ENCODE assay signal across 10 mouse cellular contexts in the genomic region with DNA sequence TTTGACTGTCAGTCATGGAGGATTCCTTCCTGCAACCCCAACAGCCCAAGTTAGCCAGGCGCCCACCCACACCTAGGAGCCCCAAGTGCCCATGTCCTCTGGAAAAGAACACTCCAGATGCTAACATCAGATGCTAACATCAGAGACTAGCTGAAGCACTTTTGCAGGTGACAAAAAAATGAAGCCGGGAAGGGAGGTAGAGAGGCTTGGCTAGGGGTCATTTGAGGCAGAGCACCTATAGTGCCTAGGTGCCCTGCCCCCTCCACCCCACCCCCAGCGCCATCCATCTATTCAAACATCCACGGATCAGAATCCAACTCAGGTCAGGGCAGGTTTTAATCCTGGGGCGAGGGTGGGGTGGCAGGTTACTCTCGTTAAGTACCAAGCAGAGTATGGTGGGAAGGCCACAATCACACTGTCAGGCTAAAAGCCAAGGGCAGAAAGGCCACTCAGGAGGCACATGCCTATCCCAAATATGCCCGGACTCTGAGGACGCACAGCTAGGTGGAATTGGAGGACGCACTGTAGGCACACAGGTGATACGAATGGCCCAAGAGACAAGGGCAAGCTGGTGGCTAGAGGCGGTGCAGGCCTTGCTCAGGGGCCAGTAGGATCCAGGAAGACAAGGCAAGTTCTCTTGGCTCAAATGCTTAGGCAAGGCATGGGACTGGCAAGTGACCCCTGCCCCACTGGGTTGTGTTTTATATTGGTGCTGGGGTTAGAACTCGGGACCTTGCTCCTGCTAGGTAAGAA. TPM values are rescaled to one million over a fixed set of nuclear protein-coding genes. Genes with fewer than 3 reads are reported as not detected.
DNase-seq lines count a peak whose midpoint lies in the region; ATAC-seq and TF ChIP-seq lines count a peak whose summit lies in the region.
"Had no signal": no experiment of that assay in that cellular context is flagged by ENCODE, and none has a peak within 500 bp of the region (broad histone marks: within the 10 kb centered on the region; RNA-seq: fewer than 3 reads in every experiment).

No protein-coding gene starts in this region.

- TF ChIP-seq CTCF in intestine, postnatal 0 days (IDR thresholded peaks at IDR 0.05; ENCODE audit: low read depth) = no peak

- WGBS in heart, embryonic 12.5 days = 87% methylated on average over 12 of the region's 12 CpGs
- WGBS in midbrain, embryonic 16.5 days = 83% methylated on average over 12 of the region's 12 CpGs
- 84% methylated on average over 12 of the region's 12 CpGs for WGBS in midbrain, embryonic 13.5 days
- WGBS in liver, embryonic 13.5 days (ENCODE audit: insufficient replicate concordance) = 81% methylated on average over 12 of the region's 12 CpGs
- WGBS in stomach, embryonic 15.5 days = 85% methylated on average over 12 of the region's 12 CpGs
- 88% methylated on average over 12 of the region's 12 CpGs for WGBS in intestine, postnatal 0 days

- peaks cover 18% of the 10 kb centered on the region for H3K4me1 ChIP-seq in heart, embryonic 12.5 days (replicated peaks)
- H3K4me1 ChIP-seq in midbrain, embryonic 16.5 days (ENCODE audit: control insufficient read depth, insufficient read depth, low read length) = no peaks in the 10 kb centered on the region
- H3K4me1 ChIP-seq in midbrain, embryonic 13.5 days (replicated peaks) = peaks cover 12% of the 10 kb centered on the region
- peaks cover 65% of the 10 kb centered on the region for H3K4me1 ChIP-seq in liver, embryonic 13.5 days (replicated peaks)
- H3K4me1 ChIP-seq in stomach, embryonic 15.5 days = peaks cover 21% of the 10 kb centered on the region
- H3K4me1 ChIP-seq in intestine, postnatal 0 days (replicated peaks; ENCODE audit: control insufficient read depth, insufficient read depth, low read length) = peaks cover 6% of the 10 kb centered on the region; the same call in 1 of the 2 replicates

- no peak for ATAC-seq in heart, embryonic 12.5 days (ENCODE audit: insufficient number of reproducible peaks, low FRiP score)
- no peak for ATAC-seq in midbrain, embryonic 16.5 days
- ATAC-seq in midbrain, embryonic 13.5 days = no peak
- no peak for ATAC-seq in liver, embryonic 13.5 days (ENCODE audit: low read depth)
- no peak for ATAC-seq in stomach, embryonic 15.5 days (ENCODE audit: insufficient read depth, low FRiP score, low read depth)
- ATAC-seq in intestine, postnatal 0 days = no peak

- H3K27me3 ChIP-seq in heart, embryonic 12.5 days (replicated peaks) = peaks cover 19% of the 10 kb centered on the region
- H3K27me3 ChIP-seq in midbrain, embryonic 16.5 days (ENCODE audit: control insufficient read depth, insufficient read depth, low read depth, low read length) = no peaks in the 10 kb centered on the region
- peaks cover 22% of the 10 kb centered on the region for H3K27me3 ChIP-seq in midbrain, embryonic 13.5 days
- no peaks in the 10 kb centered on the region for H3K27me3 ChIP-seq in liver, embryonic 13.5 days
- no peaks in the 10 kb centered on the region for H3K27me3 ChIP-seq in stomach, embryonic 15.5 days (replicated peaks)
- no peaks in the 10 kb centered on the region for H3K27me3 ChIP-seq in intestine, postnatal 0 days (replicated peaks; ENCODE audit: control insufficient read depth, insufficient read depth, low read length)

- no peak overlapping the region for H3K9ac ChIP-seq in heart, embryonic 12.5 days
- H3K9ac ChIP-seq in midbrain, embryonic 16.5 days (ENCODE audit: low read depth, low read length) = no peak overlapping the region; the same call in 1 of the 2 replicates
- no peak overlapping the region for H3K9ac ChIP-seq in midbrain, embryonic 13.5 days (replicated peaks)
- H3K9ac ChIP-seq in liver, embryonic 13.5 days = peak overlapping the region; percentile 79
- no peak overlapping the region for H3K9ac ChIP-seq in stomach, embryonic 15.5 days
- no peak overlapping the region for H3K9ac ChIP-seq in intestine, postnatal 0 days (ENCODE audit: low read depth, low read length)

- no peaks in the 10 kb centered on the region for H3K9me3 ChIP-seq in heart, embryonic 12.5 days (replicated peaks)
- no peaks in the 10 kb centered on the region for H3K9me3 ChIP-seq in midbrain, embryonic 16.5 days (replicated peaks; ENCODE audit: control insufficient read depth, low read length, poor library complexity, severe bottlenecking)
- H3K9me3 ChIP-seq in midbrain, embryonic 13.5 days = no peaks in the 10 kb centered on the region
- H3K9me3 ChIP-seq in liver, embryonic 13.5 days (replicated peaks) = no peaks in the 10 kb centered on the region
- H3K9me3 ChIP-seq in stomach, embryonic 15.5 days = no peaks in the 10 kb centered on the region
- H3K9me3 ChIP-seq in intestine, postnatal 0 days (ENCODE audit: control insufficient read depth) = no peaks in the 10 kb centered on the region

- no peaks in the 10 kb centered on the region for H3K36me3 ChIP-seq in heart, embryonic 12.5 days
- H3K36me3 ChIP-seq in midbrain, embryonic 16.5 days (ENCODE audit: control insufficient read depth, insufficient read depth, low read length) = peaks cover 3% of the 10 kb centered on the region; the same call in 1 of the 2 replicates
- no peaks in the 10 kb centered on the region for H3K36me3 ChIP-seq in midbrain, embryonic 13.5 days
- peaks cover 9% of the 10 kb centered on the region for H3K36me3 ChIP-seq in liver, embryonic 13.5 days
- no peaks in the 10 kb centered on the region for H3K36me3 ChIP-seq in stomach, embryonic 15.5 days
- H3K36me3 ChIP-seq in intestine, postnatal 0 days (ENCODE audit: control insufficient read depth, insufficient read depth) = no peaks in the 10 kb centered on the region
- H3K36me3 ChIP-seq: limb, embryonic 13.5 days had no signal

- H3K4me3 ChIP-seq in heart, embryonic 12.5 days = no peak overlapping the region
- no peak overlapping the region for H3K4me3 ChIP-seq in midbrain, embryonic 16.5 days (ENCODE audit: low read depth, low read length)
- H3K4me3 ChIP-seq in midbrain, embryonic 13.5 days (replicated peaks) = no peak overlapping the region
- H3K4me3 ChIP-seq in liver, embryonic 13.5 days (replicated peaks) = peak overlapping the region; percentile 68
- no peak overlapping the region for H3K4me3 ChIP-seq in stomach, embryonic 15.5 days (replicated peaks)
- no peak overlapping the region for H3K4me3 ChIP-seq in intestine, postnatal 0 days (ENCODE audit: low read depth, low read length)

- DNase-seq in heart, postnatal 4 days = no peak
- DNase-seq in liver, embryonic 13.5 days = no peak
- no peak for DNase-seq in layer of hippocampus, adult 9-10 months (ENCODE audit: low spot score)

- H3K27ac ChIP-seq in heart, embryonic 12.5 days (ENCODE audit: poor library complexity, severe bottlenecking) = no peak overlapping the region
- no peak overlapping the region for H3K27ac ChIP-seq in midbrain, embryonic 16.5 days (ENCODE audit: low read length)
- H3K27ac ChIP-seq in midbrain, embryonic 13.5 days = no peak overlapping the region
- H3K27ac ChIP-seq in liver, embryonic 13.5 days = peak overlapping the region; percentile 93
- no peak overlapping the region for H3K27ac ChIP-seq in stomach, embryonic 15.5 days
- H3K27ac ChIP-seq in intestine, postnatal 0 days (ENCODE audit: low read depth, low read length) = no peak overlapping the region
- H3K27ac ChIP-seq: limb, embryonic 13.5 days; macrophage had no signal

- peak overlapping the region; percentile 5; the same call in 1 of the 2 replicates for H3K4me2 ChIP-seq in heart, embryonic 12.5 days
- peak overlapping the region; percentile 63; the same call in 1 of the 2 replicates for H3K4me2 ChIP-seq in midbrain, embryonic 16.5 days (ENCODE audit: low read length)
- no peak overlapping the region for H3K4me2 ChIP-seq in midbrain, embryonic 13.5 days (replicated peaks)
- H3K4me2 ChIP-seq in liver, embryonic 13.5 days = peak overlapping the region; percentile 85
- peak overlapping the region; percentile 8; the same call in 1 of the 2 replicates for H3K4me2 ChIP-seq in stomach, embryonic 15.5 days
- H3K4me2 ChIP-seq in intestine, postnatal 0 days (replicated peaks; ENCODE audit: low read depth) = no peak overlapping the region

RNA-seq across cellular contexts. Expression of a gene that starts 1.6 kb away (rescaled TPM):
- polyA plus RNA-seq in heart, embryonic 12.5 days (2016; fragmentation: Nextera tagmentation; extraction: Ambion mirVana) = 1.6 and 1.7 TPM in 2 replicates
- 1 to 10 TPM; 4.9 to 5.5 TPM for total RNA-seq in heart, postnatal 4 days (2021)
- polyA plus RNA-seq in midbrain, embryonic 16.5 days (2015; fragmentation: Nextera tagmentation; extraction: Ambion mirVana) = 15.5 and 21.7 TPM in 2 replicates
- 4.7 and 4.9 TPM in 2 replicates for polyA plus RNA-seq in midbrain, embryonic 13.5 days (2015; fragmentation: Nextera tagmentation; extraction: Ambion mirVana)
- polyA plus RNA-seq in liver, embryonic 13.5 days (2015; fragmentation: Nextera tagmentation; extraction: Ambion mirVana) = 4.5 and 4.6 TPM in 2 replicates
- polyA plus RNA-seq in stomach, embryonic 15.5 days (2015; fragmentation: Nextera tagmentation; extraction: Ambion mirVana) = 3.4 TPM in 2 replicates
- polyA plus RNA-seq in intestine, postnatal 0 days (2015; fragmentation: Nextera tagmentation; extraction: Ambion mirVana) = 4.0 and 4.6 TPM in 2 replicates

RNA-seq across cellular contexts. Expression of a gene that starts 18.1 kb away (rescaled TPM):
- 16.1 and 17.0 TPM in 2 replicates for polyA plus RNA-seq in heart, embryonic 12.5 days (2016; fragmentation: Nextera tagmentation; extraction: Ambion mirVana)
- 10 to 100 TPM; 10.2 to 11.9 TPM for total RNA-seq in heart, postnatal 4 days (2021)
- polyA plus RNA-seq in midbrain, embryonic 16.5 days (2015; fragmentation: Nextera tagmentation; extraction: Ambion mirVana) = 41.8 and 43.7 TPM in 2 replicates
- polyA plus RNA-seq in midbrain, embryonic 13.5 days (2015; fragmentation: Nextera tagmentation; extraction: Ambion mirVana) = 25.4 and 30.6 TPM in 2 replicates
- 18.4 and 18.5 TPM in 2 replicates for polyA plus RNA-seq in liver, embryonic 13.5 days (2015; fragmentation: Nextera tagmentation; extraction: Ambion mirVana)
- 24.2 and 25.7 TPM in 2 replicates for polyA plus RNA-seq in stomach, embryonic 15.5 days (2015; fragmentation: Nextera tagmentation; extraction: Ambion mirVana)
- 21.3 and 25.0 TPM in 2 replicates for polyA plus RNA-seq in intestine, postnatal 0 days (2015; fragmentation: Nextera tagmentation; extraction: Ambion mirVana)

RNA-seq across cellular contexts. Expression of a gene that starts 21.9 kb away (rescaled TPM):
- 69.7 and 78.8 TPM in 2 replicates for polyA plus RNA-seq in heart, embryonic 12.5 days (2016; fragmentation: Nextera tagmentation; extraction: Ambion mirVana)
- total RNA-seq in heart, postnatal 4 days (2021) = 10 to 100 TPM; 55.1 to 68.4 TPM
- polyA plus RNA-seq in midbrain, embryonic 16.5 days (2015; fragmentation: Nextera tagmentation; extraction: Ambion mirVana) = 78.0 and 81.6 TPM in 2 replicates
- 82.3 and 85.8 TPM in 2 replicates for polyA plus RNA-seq in midbrain, embryonic 13.5 days (2015; fragmentation: Nextera tagmentation; extraction: Ambion mirVana)
- 83.3 and 84.6 TPM in 2 replicates for polyA plus RNA-seq in liver, embryonic 13.5 days (2015; fragmentation: Nextera tagmentation; extraction: Ambion mirVana)
- polyA plus RNA-seq in stomach, embryonic 15.5 days (2015; fragmentation: Nextera tagmentation; extraction: Ambion mirVana) = 101 and 102 TPM in 2 replicates
- polyA plus RNA-seq in intestine, postnatal 0 days (2015; fragmentation: Nextera tagmentation; extraction: Ambion mirVana) = 75.5 and 76.9 TPM in 2 replicates

Comparison
In these comparisons a context has a peak if more than half of its experiments do, and no peak if none do; other contexts are left out.
1. H3K4me2 ChIP-seq: peak in heart, embryonic 12.5 days (single experiment), midbrain, embryonic 16.5 days (single experiment), liver, embryonic 13.5 days (single experiment) and stomach, embryonic 15.5 days (single experiment); none in midbrain, embryonic 13.5 days (single experiment) and intestine, postnatal 0 days (single experiment).